Mouse (Mus musculus) C2C12 (cell line): Measurements from ENCODE around the gene Pdlim4. TPM values are rescaled to one million over a fixed set of nuclear protein-coding genes. Genes with fewer than 3 reads are reported as not detected.

ENCODE experiments used
- H3K27me3 ChIP-seq: one replicate; pipeline ENCODE4 v1.6.1; 2011; ENCODE audit not compliant: control insufficient read depth, insufficient read depth, insufficient read length
- H3K36me3 ChIP-seq: one replicate; pipeline ENCODE4 v1.6.1; 2011; ENCODE audit not compliant: control insufficient read depth, insufficient read depth
- H3K4me3 ChIP-seq: one replicate; pipeline ENCODE4 v1.5.1; 2011; ENCODE audit warnings: mild to moderate bottlenecking, control low read depth; ENCODE audit not compliant: poor library complexity, insufficient read depth, severe bottlenecking
- H3K79me2 ChIP-seq: one replicate; pipeline ENCODE4 v1.6.1; 2011; ENCODE audit not compliant: control insufficient read depth, insufficient read depth
- H3K79me3 ChIP-seq: one replicate; pipeline ENCODE4 v1.6.1; 2011; ENCODE audit warnings: low read depth, control low read depth
- H3ac ChIP-seq: one replicate; pipeline ENCODE3; 2011; ENCODE audit warnings: low read depth; ENCODE audit not compliant: control insufficient read depth, insufficient read length
- CEBPB ChIP-seq: IDR thresholded peaks from one replicate; pipeline ENCODE4 v1.6.1; 2011; ENCODE audit warnings: low read depth, mild to moderate bottlenecking, control low read depth, moderate library complexity
- CTCF ChIP-seq: IDR thresholded peaks from one replicate; pipeline ENCODE4 v1.5.1; 2011; ENCODE audit not compliant: control insufficient read depth, insufficient read depth, insufficient read length
- FOSL1 ChIP-seq: IDR thresholded peaks from one replicate; pipeline ENCODE4 v1.8.0; 2011; ENCODE audit warnings: mild to moderate bottlenecking, low read length; ENCODE audit not compliant: poor library complexity, insufficient read depth, severe bottlenecking
- MAX ChIP-seq: IDR thresholded peaks from one replicate; pipeline ENCODE4 v1.6.1; 2011; ENCODE audit warnings: mild to moderate bottlenecking, control low read depth
- MYOD1 ChIP-seq: IDR thresholded peaks from one replicate; pipeline ENCODE4 v1.6.1; 2011; ENCODE audit warnings: low read depth; ENCODE audit not compliant: control insufficient read depth, insufficient read length
- MYOG ChIP-seq: IDR thresholded peaks from one replicate; pipeline ENCODE4 v1.6.1; 2011; ENCODE audit not compliant: control insufficient read depth, insufficient read length; ENCODE audit errors: extremely low read depth
- USF1 ChIP-seq: IDR thresholded peaks from one replicate; pipeline ENCODE4 v1.6.1; 2011; ENCODE audit warnings: low read depth, mild to moderate bottlenecking, control low read depth, moderate library complexity
- polyA plus RNA-seq: library from polyadenylated mRNA; unstranded; fragments of >200 nt; fragmentation: generic; extraction: Trizol; gene quantifications from one replicate; pipeline ENCODE4 v1.2.1, GENCODE M21; 2012; ENCODE audit warnings: missing spikeins

Gene Pdlim4
- polyA plus RNA-seq, 1 experiment: 120 TPM

DNA sequence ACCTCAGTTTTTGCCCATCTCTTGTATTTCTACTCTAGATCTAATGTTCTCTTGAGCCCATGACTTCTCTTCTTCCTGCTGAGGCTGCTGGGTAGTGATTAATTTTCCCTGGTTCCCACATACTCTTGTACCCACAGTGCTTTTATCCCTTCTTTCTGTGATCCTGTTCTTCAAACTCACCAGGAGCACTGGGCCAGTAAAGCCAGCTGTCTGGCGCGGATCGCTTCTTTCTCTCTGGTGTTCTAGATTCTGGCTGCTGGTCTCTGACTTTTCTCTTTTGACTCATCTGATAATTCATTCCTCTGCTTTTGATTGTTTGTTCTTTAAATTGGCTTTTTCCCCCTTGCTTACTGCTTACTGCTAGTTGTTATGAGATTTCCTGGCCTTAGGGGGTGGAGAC, 45.9 kb upstream of the Pdlim4 start:
- H3K36me3 ChIP-seq: peaks cover 39% of the 10 kb centered on the region
- no peaks in the 10 kb centered on the region for H3K79me2 ChIP-seq
- H3K27me3 ChIP-seq: no peaks in the 10 kb centered on the region
- H3K4me3 ChIP-seq: no peak overlapping the region
- no peak overlapping the region for H3ac ChIP-seq
- TF ChIP-seq CEBPB (no peak), MYOD1 (no peak), FOSL1 (no peak), USF1 (no peak), MYOG (no peak), CTCF (no peak), MAX (no peak)
- H3K79me3 ChIP-seq: no peaks in the 10 kb centered on the region

- Histone ChIP-seq H3K79me2 (no peaks in the 10 kb centered on the region), H3ac (peak overlapping the region; percentile 44), H3K79me3 (no peaks in the 10 kb centered on the region), H3K27me3 (no peaks in the 10 kb centered on the region), H3K4me3 (no peak overlapping the region), H3K36me3 (peaks cover 28% of the 10 kb centered on the region)
- no peak for TF ChIP-seq FOSL1
- no peak for TF ChIP-seq CEBPB
- no peak for TF ChIP-seq CTCF
Observed at GRCm38 (mm10) chr11:54113352-54113751, 44.5 kb upstream of the Pdlim4 start.

DNA sequence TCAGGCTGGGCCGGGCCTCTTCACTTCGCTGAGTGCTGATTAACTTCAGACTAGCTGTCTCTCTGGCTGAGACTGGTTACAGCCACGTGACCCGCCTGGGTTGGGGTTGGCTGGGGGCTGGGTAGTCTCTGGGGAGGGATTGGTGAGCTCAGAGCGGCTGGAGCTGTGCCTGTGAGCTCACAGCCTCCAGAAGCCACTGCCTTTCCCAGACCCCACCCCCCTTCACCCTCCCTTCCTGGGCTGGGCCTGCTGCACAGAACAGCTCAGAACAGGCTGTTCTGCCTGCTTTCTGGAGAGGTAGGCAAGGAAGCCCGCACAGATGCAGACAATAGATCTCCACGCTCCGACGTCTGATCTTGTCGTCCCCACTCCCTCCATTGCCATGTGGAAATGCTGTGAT, 44.1 kb upstream of the Pdlim4 start:
- Histone ChIP-seq H3ac (peak overlapping the region; percentile 44), H3K79me2 (no peaks in the 10 kb centered on the region), H3K4me3 (no peak overlapping the region), H3K36me3 (peaks cover 28% of the 10 kb centered on the region), H3K79me3 (no peaks in the 10 kb centered on the region), H3K27me3 (no peaks in the 10 kb centered on the region)
- TF ChIP-seq CTCF (no peak), FOSL1 (no peak), MAX (peak; percentile 58), MYOD1 (no peak), USF1 (peak; percentile 96)

DNA sequence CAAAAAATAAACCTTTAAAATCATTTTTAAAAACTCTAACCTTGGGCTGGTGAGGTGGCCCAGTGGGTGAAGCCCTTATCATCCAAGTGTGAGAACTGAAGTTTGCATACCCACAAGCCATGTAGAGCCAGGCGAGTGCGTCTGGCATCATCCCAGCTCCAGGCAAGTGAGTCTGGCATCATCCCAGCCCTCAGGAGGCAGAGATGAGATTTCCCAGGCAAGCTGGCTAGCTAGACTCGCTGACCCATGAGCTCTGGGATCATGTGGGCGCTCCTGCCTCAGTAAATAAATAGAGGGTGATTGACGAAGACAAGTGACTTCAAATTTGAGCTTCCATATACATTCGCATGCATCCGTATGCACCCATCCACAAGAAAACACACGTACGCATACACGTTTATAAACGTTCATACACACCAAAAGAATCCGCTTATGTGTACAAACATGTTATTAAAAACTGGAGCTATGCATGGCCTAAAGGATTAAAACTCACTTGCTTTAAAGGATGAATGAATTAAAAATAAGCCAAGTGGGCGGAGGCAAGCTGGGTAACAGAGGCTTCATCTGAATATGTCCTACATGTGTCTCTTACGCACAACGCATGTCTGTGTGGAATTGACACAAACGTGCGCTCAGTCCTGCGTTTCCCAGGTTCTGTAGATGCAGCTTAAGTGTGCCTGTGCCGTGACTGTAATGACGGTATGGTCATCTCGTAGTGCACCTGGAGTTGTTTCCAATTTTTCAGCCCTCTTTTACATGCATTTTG, 43.3 kb upstream of the Pdlim4 start:
- Histone ChIP-seq H3K4me3 (no peak overlapping the region), H3ac (no peak overlapping the region), H3K79me3 (no peaks in the 10 kb centered on the region), H3K36me3 (peaks cover 25% of the 10 kb centered on the region), H3K27me3 (no peaks in the 10 kb centered on the region), H3K79me2 (no peaks in the 10 kb centered on the region)
- no peak for TF ChIP-seq FOSL1

GRCm38 (mm10) chr11:54111291-54111690, 42.5 kb upstream of the Pdlim4 start:
- H3K79me2 ChIP-seq: no peaks in the 10 kb centered on the region

GRCm38 (mm10) chr11:54108894-54109293, 40.1 kb upstream of the Pdlim4 start:
- no peaks in the 10 kb centered on the region for H3K79me3 ChIP-seq
- H3K79me2 ChIP-seq: no peaks in the 10 kb centered on the region
- H3K36me3 ChIP-seq: peaks cover 14% of the 10 kb centered on the region
- TF ChIP-seq FOSL1: no peak
- TF ChIP-seq MYOD1: no peak
- TF ChIP-seq MAX: no peak
- TF ChIP-seq CTCF: no peak
- no peak for TF ChIP-seq MYOG
- no peak for TF ChIP-seq CEBPB
- TF ChIP-seq USF1: no peak
- no peak overlapping the region for H3K4me3 ChIP-seq
- no peaks in the 10 kb centered on the region for H3K27me3 ChIP-seq
- H3ac ChIP-seq: no peak overlapping the region

More at GRCm38 (mm10) chr11:54111291-54111690, 42.5 kb upstream of the Pdlim4 start:
- Histone ChIP-seq H3K27me3 (no peaks in the 10 kb centered on the region), H3K36me3 (peaks cover 20% of the 10 kb centered on the region), H3ac (no peak overlapping the region), H3K4me3 (no peak overlapping the region), H3K79me3 (no peaks in the 10 kb centered on the region)
- TF ChIP-seq FOSL1 (no peak), MYOD1 (no peak), MYOG (no peak)
